ENCODE assay signal across 9 mouse cellular contexts in the genomic region with DNA sequence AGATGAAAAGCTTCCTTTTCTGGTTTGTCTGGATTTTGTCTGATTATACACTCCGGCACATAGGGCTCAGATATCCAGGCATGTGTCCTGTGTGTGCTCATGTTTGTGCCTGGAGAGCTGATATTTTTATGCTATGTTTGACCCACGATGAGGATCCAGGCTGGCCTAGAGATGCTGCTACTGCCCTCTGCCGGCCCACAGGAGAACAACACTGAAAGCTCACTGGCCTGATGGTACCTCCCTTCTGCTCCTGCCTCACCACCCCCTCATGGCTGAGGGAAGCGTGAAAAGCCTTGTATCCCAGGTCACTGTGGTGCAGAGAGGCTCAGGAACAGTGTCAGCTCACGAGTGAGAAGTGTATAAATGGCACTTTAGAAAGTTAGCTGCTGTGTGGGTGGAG. TPM values are rescaled to one million over a fixed set of nuclear protein-coding genes. Genes with fewer than 3 reads are reported as not detected.
DNase-seq lines count a peak whose midpoint lies in the region; ATAC-seq and TF ChIP-seq lines count a peak whose summit lies in the region.
"Had no signal": no experiment of that assay in that cellular context is flagged by ENCODE, and none has a peak within 500 bp of the region (broad histone marks: within the 10 kb centered on the region; RNA-seq: fewer than 3 reads in every experiment).

No protein-coding gene starts in this region.

- peaks cover 30% of the 10 kb centered on the region for H3K4me1 ChIP-seq in embryonic facial prominence, embryonic 15.5 days
- H3K4me1 ChIP-seq in heart, postnatal 0 days (ENCODE audit: control insufficient read depth, insufficient read depth), result peaks cover 20% of the 10 kb centered on the region; the same call in 1 of the 2 replicates
- peaks cover 8% of the 10 kb centered on the region for H3K4me1 ChIP-seq in neural tube, embryonic 15.5 days

- peak; percentile 65 to 71 for DNase-seq in adrenal gland, postnatal 4 days (ENCODE audit: low spot score in 2 of 2)
- DNase-seq in heart, postnatal 0 days (ENCODE audit: low spot score), result peak; percentile 81
- peak; percentile 87 for DNase-seq in layer of hippocampus, adult 11-12 months (ENCODE audit: low spot score)
- DNase-seq in lung, adult 18-20 months, result peak; percentile 76 to 79
- DNase-seq in testis, postnatal 14 days (ENCODE audit: low spot score), result peak; percentile 45

- WGBS in embryonic facial prominence, embryonic 15.5 days, result 3% methylated on average over 5 of the region's 5 CpGs
- WGBS in heart, postnatal 0 days, result 2% methylated on average over 5 of the region's 5 CpGs
- 11% methylated on average over 5 of the region's 5 CpGs for WGBS in neural tube, embryonic 15.5 days

- peak; percentile 69 for ATAC-seq in CD4-positive, CD25-positive, alpha-beta regulatory T cell, adult 4 months
- ATAC-seq in embryonic facial prominence, embryonic 15.5 days (ENCODE audit: insufficient number of reproducible peaks, low FRiP score, low TSS enrichment, low read depth), result peak; percentile 25; the same call in 1 of the 2 replicates
- peak; percentile 81 for ATAC-seq in heart, postnatal 0 days (ENCODE audit: insufficient read depth, low read depth)
- peak; percentile 45; the same call in 1 of the 2 replicates for ATAC-seq in neural tube, embryonic 15.5 days (ENCODE audit: low FRiP score)

- TF ChIP-seq CTCF in heart, postnatal 0 days (IDR thresholded peaks at IDR 0.05; ENCODE audit: low read depth), result peak; percentile 98

- no peak overlapping the region for H3K9ac ChIP-seq in embryonic facial prominence, embryonic 15.5 days
- H3K9ac ChIP-seq in heart, postnatal 0 days (replicated peaks; ENCODE audit: low read depth, low read length), result no peak overlapping the region
- H3K9ac ChIP-seq in neural tube, embryonic 15.5 days (replicated peaks), result no peak overlapping the region
- H3K9ac ChIP-seq: heart, embryonic 13.5 days had no signal

- H3K36me3 ChIP-seq in embryonic facial prominence, embryonic 15.5 days, result no peaks in the 10 kb centered on the region
- no peaks in the 10 kb centered on the region for H3K36me3 ChIP-seq in heart, postnatal 0 days (replicated peaks; ENCODE audit: control insufficient read depth, insufficient read depth, low read length)
- no peaks in the 10 kb centered on the region for H3K36me3 ChIP-seq in neural tube, embryonic 15.5 days
- H3K36me3 ChIP-seq: heart, embryonic 13.5 days had no signal

- H3K4me3 ChIP-seq in embryonic facial prominence, embryonic 15.5 days (replicated peaks), result no peak overlapping the region
- H3K4me3 ChIP-seq in heart, postnatal 0 days (ENCODE audit: low read depth, low read length), result no peak overlapping the region
- H3K4me3 ChIP-seq in neural tube, embryonic 15.5 days (replicated peaks), result no peak overlapping the region
- H3K4me3 ChIP-seq: heart, embryonic 13.5 days had no signal

- no peaks in the 10 kb centered on the region for H3K27me3 ChIP-seq in embryonic facial prominence, embryonic 15.5 days
- no peaks in the 10 kb centered on the region for H3K27me3 ChIP-seq in heart, postnatal 0 days (ENCODE audit: control insufficient read depth, insufficient read depth, low read length)
- H3K27me3 ChIP-seq in neural tube, embryonic 15.5 days (replicated peaks), result no peaks in the 10 kb centered on the region
- H3K27me3 ChIP-seq: heart, embryonic 13.5 days had no signal

- H3K9me3 ChIP-seq in embryonic facial prominence, embryonic 15.5 days (replicated peaks), result no peaks in the 10 kb centered on the region
- no peaks in the 10 kb centered on the region for H3K9me3 ChIP-seq in heart, postnatal 0 days (replicated peaks; ENCODE audit: control insufficient read depth, low read length)
- H3K9me3 ChIP-seq in neural tube, embryonic 15.5 days (replicated peaks), result no peaks in the 10 kb centered on the region
- H3K9me3 ChIP-seq: heart, embryonic 13.5 days had no signal

- H3K27ac ChIP-seq in embryonic facial prominence, embryonic 15.5 days (replicated peaks), result no peak overlapping the region
- H3K27ac ChIP-seq in heart, postnatal 0 days (ENCODE audit: low read depth), result no peak overlapping the region
- H3K27ac ChIP-seq in neural tube, embryonic 15.5 days (replicated peaks), result no peak overlapping the region
- H3K27ac ChIP-seq: heart, embryonic 13.5 days had no signal

- H3K4me2 ChIP-seq in embryonic facial prominence, embryonic 15.5 days (replicated peaks), result no peak overlapping the region
- H3K4me2 ChIP-seq in heart, postnatal 0 days (ENCODE audit: low read depth, low read length), result no peak overlapping the region
- H3K4me2 ChIP-seq in neural tube, embryonic 15.5 days, result no peak overlapping the region
- H3K4me2 ChIP-seq: heart, embryonic 13.5 days had no signal

- TF ChIP-seq EP300 in heart, postnatal 0 days (IDR thresholded peaks at IDR 0.05; ENCODE audit: low read depth), result no peak

RNA-seq across cellular contexts. Expression of a gene that starts 9.6 kb away (rescaled TPM):
- polyA plus RNA-seq in CD4-positive, CD25-positive, alpha-beta regulatory T cell, adult 4 months (2017; shearing (Covaris generic)), result not detected
- 1 to 10 TPM in 1 of 2 experiments, under 1 TPM in 1; 0.36 to 2.8 TPM for total RNA-seq in adrenal gland, postnatal 4 days (2021)
- polyA plus RNA-seq in embryonic facial prominence, embryonic 15.5 days (2015; fragmentation: Nextera tagmentation; extraction: Ambion mirVana), result 1.6 and 1.9 TPM in 2 replicates
- total RNA-seq in heart, postnatal 0 days (2014; rRNA removed; ENCODE audit: low replicate concordance), result not detected in 2 replicates
- 0.14 TPM in 2 replicates for polyA plus RNA-seq in heart, postnatal 0 days (2015; fragmentation: Nextera tagmentation; extraction: Ambion mirVana)
- polyA plus RNA-seq in neural tube, embryonic 15.5 days (2015; fragmentation: Nextera tagmentation; extraction: Ambion mirVana), result 1.1 and 1.3 TPM in 2 replicates
- polyA plus RNA-seq: heart, embryonic 13.5 days had no signal

RNA-seq across cellular contexts. Expression of a gene that starts 19.3 kb away (rescaled TPM):
- polyA plus RNA-seq in CD4-positive, CD25-positive, alpha-beta regulatory T cell, adult 4 months (2017; shearing (Covaris generic)), result not detected
- total RNA-seq in adrenal gland, postnatal 4 days (2021), result 10 to 100 TPM; 21.5 to 22.6 TPM
- polyA plus RNA-seq in embryonic facial prominence, embryonic 15.5 days (2015; fragmentation: Nextera tagmentation; extraction: Ambion mirVana), result 1.7 TPM in 2 replicates
- 1.2 and 1.3 TPM in 2 replicates for total RNA-seq in heart, postnatal 0 days (2014; rRNA removed; ENCODE audit: low replicate concordance)
- 1.4 and 1.5 TPM in 2 replicates for polyA plus RNA-seq in heart, postnatal 0 days (2015; fragmentation: Nextera tagmentation; extraction: Ambion mirVana)
- 1.7 and 1.8 TPM in 2 replicates for polyA plus RNA-seq in neural tube, embryonic 15.5 days (2015; fragmentation: Nextera tagmentation; extraction: Ambion mirVana)

RNA-seq across cellular contexts. Expression of a gene that starts 25.9 kb away (rescaled TPM):
- polyA plus RNA-seq in CD4-positive, CD25-positive, alpha-beta regulatory T cell, adult 4 months (2017; shearing (Covaris generic)), result not detected
- 1 to 10 TPM; 1.5 to 1.6 TPM for total RNA-seq in adrenal gland, postnatal 4 days (2021)
- 0.16 TPM in 1 of 2 replicates, not detected in the other for polyA plus RNA-seq in embryonic facial prominence, embryonic 15.5 days (2015; fragmentation: Nextera tagmentation; extraction: Ambion mirVana)
- 0.15 TPM in 1 of 2 replicates, not detected in the other for total RNA-seq in heart, postnatal 0 days (2014; rRNA removed; ENCODE audit: low replicate concordance)
- not detected in 2 replicates for polyA plus RNA-seq in heart, postnatal 0 days (2015; fragmentation: Nextera tagmentation; extraction: Ambion mirVana)
- not detected in 2 replicates for polyA plus RNA-seq in neural tube, embryonic 15.5 days (2015; fragmentation: Nextera tagmentation; extraction: Ambion mirVana)
- polyA plus RNA-seq: heart, embryonic 13.5 days had no signal

RNA-seq across cellular contexts. Expression of a gene that starts 44.6 kb away (rescaled TPM):
- polyA plus RNA-seq in CD4-positive, CD25-positive, alpha-beta regulatory T cell, adult 4 months (2017; shearing (Covaris generic)), result 1 to 10 TPM; 3.7 to 4.1 TPM
- 10 to 100 TPM; 21.6 to 22.4 TPM for total RNA-seq in adrenal gland, postnatal 4 days (2021)
- 33.2 and 34.2 TPM in 2 replicates for polyA plus RNA-seq in embryonic facial prominence, embryonic 15.5 days (2015; fragmentation: Nextera tagmentation; extraction: Ambion mirVana)
- total RNA-seq in heart, postnatal 0 days (2014; rRNA removed; ENCODE audit: low replicate concordance), result 29.6 and 38.7 TPM in 2 replicates
- 21.9 and 24.8 TPM in 2 replicates for polyA plus RNA-seq in heart, postnatal 0 days (2015; fragmentation: Nextera tagmentation; extraction: Ambion mirVana)
- polyA plus RNA-seq in neural tube, embryonic 15.5 days (2015; fragmentation: Nextera tagmentation; extraction: Ambion mirVana), result 13.9 and 14.5 TPM in 2 replicates

RNA-seq across cellular contexts. Expression of a gene that starts 45.2 kb away (rescaled TPM):
- 100 to 1,000 TPM in 1 of 2 experiments, 10 to 100 TPM in 1; 78.1 to 104 TPM for polyA plus RNA-seq in CD4-positive, CD25-positive, alpha-beta regulatory T cell, adult 4 months (2017; shearing (Covaris generic))
- total RNA-seq in adrenal gland, postnatal 4 days (2021), result 10 to 100 TPM; 34.3 to 44.5 TPM
- polyA plus RNA-seq in embryonic facial prominence, embryonic 15.5 days (2015; fragmentation: Nextera tagmentation; extraction: Ambion mirVana), result 35.2 and 42.0 TPM in 2 replicates
- total RNA-seq in heart, postnatal 0 days (2014; rRNA removed; ENCODE audit: low replicate concordance), result 34.9 and 39.3 TPM in 2 replicates
- polyA plus RNA-seq in heart, postnatal 0 days (2015; fragmentation: Nextera tagmentation; extraction: Ambion mirVana), result 11.5 and 13.1 TPM in 2 replicates
- polyA plus RNA-seq in neural tube, embryonic 15.5 days (2015; fragmentation: Nextera tagmentation; extraction: Ambion mirVana), result 31.0 and 35.8 TPM in 2 replicates

Comparison
In these comparisons a context has a peak if more than half of its experiments do, and no peak if none do; other contexts are left out.
1. ATAC-seq: peak in every context shown above with its lines; median percentile 81 in heart, postnatal 0 days; 69 in CD4-positive, CD25-positive, alpha-beta regulatory T cell, adult 4 months; 45 in neural tube, embryonic 15.5 days; 25 in embryonic facial prominence, embryonic 15.5 days.